Mouse (Mus musculus) lung, postnatal 10 days (tissue): ENCODE results near the gene Tmprss9.
"Not testable (repeated sequence)": the region's sequence is repeated elsewhere in the genome, so short reads cannot be mapped to it uniquely, and the experiment has no call there.

Source experiments
- DNase-seq: peaks from one replicate; pipeline ENCODE4 v3.0.0; 2021

Tmprss9 gene

GRCm38 (mm10) chr10:80871581-80871980 is at the start of gene Tmprss9:
TSS of gene Tmprss9 (plus strand) at chr10:80871848.
- DNase-seq, result no peak

GRCm38 (mm10) chr10:80821991-80822390 is 49.7 kb upstream of the Tmprss9 start:
- DNase-seq, result peak; percentile 62

GRCm38 (mm10) chr10:80822528-80822927 is 49.1 kb upstream of the Tmprss9 start:
- no peak for DNase-seq

GRCm38 (mm10) chr10:80823316-80823715 is 48.3 kb upstream of the Tmprss9 start:
- no peak for DNase-seq

GRCm38 (mm10) chr10:80823847-80824643 is 47.6 kb upstream of the Tmprss9 start:
- no peak for DNase-seq

GRCm38 (mm10) chr10:80824827-80825226 is 46.8 kb upstream of the Tmprss9 start:
- no peak for DNase-seq

- DNase-seq, result peak; percentile 100
Measured at GRCm38 (mm10) chr10:80826151-80827062, 45.2 kb upstream of the Tmprss9 start, which contains the start of gene Oaz1. TSS of gene Oaz1 (plus strand) at chr10:80826656.

GRCm38 (mm10) chr10:80827063-80827869 is 44.4 kb upstream of the Tmprss9 start:
- DNase-seq, result no peak

GRCm38 (mm10) chr10:80827870-80828420 is 43.7 kb upstream of the Tmprss9 start:
- DNase-seq, result no peak

- not testable (repeated sequence) for DNase-seq
Measured at GRCm38 (mm10) chr10:80828587-80828986, 43.1 kb upstream of the Tmprss9 start.

GRCm38 (mm10) chr10:80829359-80830278 is 42.0 kb upstream of the Tmprss9 start:
- DNase-seq, result no peak

- DNase-seq, result peak; percentile 85
Measured at GRCm38 (mm10) chr10:80831136-80831535, 40.5 kb upstream of the Tmprss9 start.

GRCm38 (mm10) chr10:80832818-80833217 is 38.8 kb upstream of the Tmprss9 start:
- no peak for DNase-seq

- no peak for DNase-seq
Measured at GRCm38 (mm10) chr10:80835617-80836016, 36.0 kb upstream of the Tmprss9 start.

GRCm38 (mm10) chr10:80836949-80837379 is 34.7 kb upstream of the Tmprss9 start:
- no peak for DNase-seq

GRCm38 (mm10) chr10:80837827-80838226 is 33.8 kb upstream of the Tmprss9 start:
- no peak for DNase-seq

- DNase-seq, result no peak
Measured at GRCm38 (mm10) chr10:80838346-80838912, 33.2 kb upstream of the Tmprss9 start.

GRCm38 (mm10) chr10:80839848-80840247 is 31.8 kb upstream of the Tmprss9 start:
- no peak for DNase-seq

GRCm38 (mm10) chr10:80841685-80842084 is 30.0 kb upstream of the Tmprss9 start:
- no peak for DNase-seq

GRCm38 (mm10) chr10:80842334-80842733 is 29.3 kb upstream of the Tmprss9 start:
- no peak for DNase-seq
